Mouse (Mus musculus): ENCODE data around the gene Hmga1. TPM values are rescaled to one million over a fixed set of nuclear protein-coding genes. Genes with fewer than 3 reads are reported as not detected.
A peak's percentile ranks its signal among the peaks of the same experiment; 100 is the strongest.

Gene Hmga1
- polyA plus RNA-seq, 1 experiment from 2014 or later, result 234 TPM

GRCm38 (mm10) chr17:27579816-27580215 is 23.5 kb downstream of the Hmga1 start:
- Histone ChIP-seq H3K9me3 (no peaks in the 10 kb centered on the region), H3K4me3 (no peak overlapping the region), H3K9ac (no peak overlapping the region), H3K4me1 (peaks cover 17% of the 10 kb centered on the region), H3K27me3 (no peaks in the 10 kb centered on the region), H3K4me2 (replicated peaks) (no peak overlapping the region), H3K27ac (no peak overlapping the region), H3K36me3 (peaks cover 91% of the 10 kb centered on the region)
- ATAC-seq (ENCODE audit: low FRiP score, low read depth), result no peak
- 88% methylated on average over 8 of the region's 8 CpGs for WGBS

GRCm38 (mm10) chr17:27580392-27581068 is 24.2 kb downstream of the Hmga1 start:
- Histone ChIP-seq H3K4me3 (no peak overlapping the region), H3K4me1 (peaks cover 10% of the 10 kb centered on the region), H3K27ac (no peak overlapping the region), H3K9ac (no peak overlapping the region), H3K27me3 (no peaks in the 10 kb centered on the region), H3K36me3 (peaks cover 91% of the 10 kb centered on the region), H3K9me3 (no peaks in the 10 kb centered on the region), H3K4me2 (replicated peaks) (no peak overlapping the region)
- 88% methylated on average over 20 of the region's 20 CpGs for WGBS
- no peak for ATAC-seq (ENCODE audit: low FRiP score, low read depth)

GRCm38 (mm10) chr17:27583185-27583894 is 27.0 kb downstream of the Hmga1 start:
- 90% methylated on average over 13 of the region's 13 CpGs for WGBS

GRCm38 (mm10) chr17:27586661-27587060 is 30.4 kb downstream of the Hmga1 start:
- 59% methylated on average over 9 of the region's 9 CpGs for WGBS
- H3K4me1 ChIP-seq, result peaks cover 10% of the 10 kb centered on the region
- peaks cover 85% of the 10 kb centered on the region for H3K36me3 ChIP-seq
- ATAC-seq (ENCODE audit: low FRiP score, low read depth), result no peak
- H3K9me3 ChIP-seq, result no peaks in the 10 kb centered on the region
- H3K4me3 ChIP-seq, result no peak overlapping the region
- H3K4me2 ChIP-seq (replicated peaks), result no peak overlapping the region
- no peaks in the 10 kb centered on the region for H3K27me3 ChIP-seq
- H3K9ac ChIP-seq, result no peak overlapping the region
- no peak overlapping the region for H3K27ac ChIP-seq

More at GRCm38 (mm10) chr17:27583185-27583894, 27.0 kb downstream of the Hmga1 start:
- H3K36me3 ChIP-seq, result peaks cover 92% of the 10 kb centered on the region
- H3K4me1 ChIP-seq, result peaks cover 10% of the 10 kb centered on the region
- ATAC-seq (ENCODE audit: low FRiP score, low read depth), result no peak
- H3K27ac ChIP-seq, result no peak overlapping the region
- no peaks in the 10 kb centered on the region for H3K27me3 ChIP-seq
- no peak overlapping the region for H3K4me2 ChIP-seq (replicated peaks)
- no peaks in the 10 kb centered on the region for H3K9me3 ChIP-seq
- no peak overlapping the region for H3K4me3 ChIP-seq
- no peak overlapping the region for H3K9ac ChIP-seq

- no peak for ATAC-seq (ENCODE audit: low FRiP score, low read depth)
- Histone ChIP-seq H3K9me3 (no peaks in the 10 kb centered on the region), H3K9ac (no peak overlapping the region), H3K27ac (no peak overlapping the region), H3K36me3 (peaks cover 84% of the 10 kb centered on the region), H3K27me3 (no peaks in the 10 kb centered on the region), H3K4me2 (replicated peaks) (no peak overlapping the region), H3K4me1 (peaks cover 10% of the 10 kb centered on the region), H3K4me3 (no peak overlapping the region)
- 73% methylated on average over 12 of the region's 12 CpGs for WGBS
Observed at GRCm38 (mm10) chr17:27587252-27587651, 31.0 kb downstream of the Hmga1 start.

GRCm38 (mm10) chr17:27588231-27588630 is 31.9 kb downstream of the Hmga1 start:
- Histone ChIP-seq H3K9ac (no peak overlapping the region), H3K27ac (no peak overlapping the region), H3K4me2 (replicated peaks) (no peak overlapping the region), H3K27me3 (no peaks in the 10 kb centered on the region), H3K4me1 (peaks cover 10% of the 10 kb centered on the region), H3K4me3 (no peak overlapping the region), H3K36me3 (peaks cover 85% of the 10 kb centered on the region), H3K9me3 (no peaks in the 10 kb centered on the region)
- WGBS, result 88% methylated on average over 8 of the region's 8 CpGs
- no peak for ATAC-seq (ENCODE audit: low FRiP score, low read depth)

- no peak overlapping the region for H3K4me2 ChIP-seq (replicated peaks)
- H3K9ac ChIP-seq, result no peak overlapping the region
- 88% methylated on average over 12 of the region's 12 CpGs for WGBS
- H3K9me3 ChIP-seq, result no peaks in the 10 kb centered on the region
- H3K4me1 ChIP-seq, result peaks cover 20% of the 10 kb centered on the region
- H3K4me3 ChIP-seq, result no peak overlapping the region
- H3K27me3 ChIP-seq, result no peaks in the 10 kb centered on the region
- ATAC-seq (ENCODE audit: low FRiP score, low read depth), result no peak
- H3K27ac ChIP-seq, result no peak overlapping the region
- peaks cover 90% of the 10 kb centered on the region for H3K36me3 ChIP-seq
Observed at GRCm38 (mm10) chr17:27591826-27592564, 35.7 kb downstream of the Hmga1 start.

GRCm38 (mm10) chr17:27592565-27592910 is 36.2 kb downstream of the Hmga1 start:
- no peak for ATAC-seq (ENCODE audit: low FRiP score, low read depth)
- 98% methylated on average over 7 of the region's 7 CpGs for WGBS
- no peak overlapping the region for H3K9ac ChIP-seq
- no peaks in the 10 kb centered on the region for H3K9me3 ChIP-seq
- peaks cover 84% of the 10 kb centered on the region for H3K36me3 ChIP-seq
- H3K4me3 ChIP-seq, result no peak overlapping the region
- H3K27ac ChIP-seq, result no peak overlapping the region
- H3K4me2 ChIP-seq (replicated peaks), result no peak overlapping the region
- H3K27me3 ChIP-seq, result no peaks in the 10 kb centered on the region
- H3K4me1 ChIP-seq, result peaks cover 17% of the 10 kb centered on the region

GRCm38 (mm10) chr17:27595659-27596375 is 39.5 kb downstream of the Hmga1 start:
- Histone ChIP-seq H3K4me1 (peaks cover 13% of the 10 kb centered on the region; the same call in 1 of the 2 replicates), H3K27ac (0 out of 2 replicates have a peak overlapping the region, but pooled peaks have one; percentile 16), H3K9me3 (no peaks in the 10 kb centered on the region), H3K4me2 (replicated peaks) (no peak overlapping the region), H3K4me3 (no peak overlapping the region), H3K36me3 (peaks cover 57% of the 10 kb centered on the region), H3K27me3 (no peaks in the 10 kb centered on the region), H3K9ac (no peak overlapping the region)
- WGBS, result 89% methylated on average over 15 of the region's 15 CpGs
- ATAC-seq (ENCODE audit: low FRiP score, low read depth), result no peak

- no peak for ATAC-seq (ENCODE audit: low FRiP score, low read depth)
- WGBS, result 63% methylated on average over 21 of the region's 21 CpGs
Observed at GRCm38 (mm10) chr17:27596376-27597190, 40.3 kb downstream of the Hmga1 start.

GRCm38 (mm10) chr17:27600286-27600685 is 44.0 kb downstream of the Hmga1 start:
- Histone ChIP-seq H3K9ac (no peak overlapping the region), H3K4me2 (replicated peaks) (no peak overlapping the region), H3K9me3 (no peaks in the 10 kb centered on the region), H3K36me3 (peaks cover 20% of the 10 kb centered on the region), H3K27me3 (no peaks in the 10 kb centered on the region), H3K27ac (no peak overlapping the region), H3K4me3 (no peak overlapping the region), H3K4me1 (peaks cover 51% of the 10 kb centered on the region)
- 88% methylated on average over 3 of the region's 3 CpGs for WGBS
- no peak for ATAC-seq (ENCODE audit: low FRiP score, low read depth)

More at GRCm38 (mm10) chr17:27596376-27597190, 40.3 kb downstream of the Hmga1 start:
- no peaks in the 10 kb centered on the region for H3K9me3 ChIP-seq
- no peak overlapping the region; the same call in 1 of the 2 replicates for H3K9ac ChIP-seq
- no peaks in the 10 kb centered on the region for H3K27me3 ChIP-seq
- H3K27ac ChIP-seq, result peak overlapping the region; percentile 10; the same call in 1 of the 2 replicates
- no peak overlapping the region for H3K4me3 ChIP-seq
- no peak overlapping the region for H3K4me2 ChIP-seq (replicated peaks)
- H3K4me1 ChIP-seq, result peaks cover 20% of the 10 kb centered on the region
- H3K36me3 ChIP-seq, result peaks cover 50% of the 10 kb centered on the region

Data from limb, embryonic 13.5 days (tissue).